Mouse (Mus musculus) CD4-positive, CD25-positive, alpha-beta regulatory T cell, adult 9 weeks (primary cell): ENCODE data around the gene Tfb1m. TPM values are rescaled to one million over a fixed set of nuclear protein-coding genes. Genes with fewer than 3 reads are reported as not detected.

Source experiments
- polyA plus RNA-seq: library from polyadenylated mRNA; unstranded; fragments of 100-300 nt; shearing (Covaris generic); gene quantifications from one replicate; pipeline ENCODE4 v1.2.1, GENCODE M21; 2017

The Tfb1m gene
- 14.4 TPM for polyA plus RNA-seq

GRCm38 (mm10) chr17:3557331-3558311, at the start of gene Tfb1m:
Gene Tfb1m, minus strand, starts transcription at chr17:3557781.

GRCm38 (mm10) chr17:3532254-3532653, 25.3 kb downstream of the Tfb1m start, which contains the start of gene Cldn20:
Gene Cldn20, plus strand, starts transcription at chr17:3532554.

Other genes with a start within 250 kb of the Tfb1m start
- gene Tiam2, start 231.2 kb downstream of the Tfb1m start, polyA plus RNA-seq, result 1.4 TPM
- gene Cldn20, start 25.2 kb downstream of the Tfb1m start, polyA plus RNA-seq, result not detected
- gene Nox3, start 138.5 kb upstream of the Tfb1m start, polyA plus RNA-seq, result not detected